20 mouse cellular contexts compared by ENCODE assay signal in genomic region chr2:134591081-134591694, GRCm38 (mm10). TPM values are rescaled to one million over a fixed set of nuclear protein-coding genes. Genes with fewer than 3 reads are reported as not detected.
"Had no signal": no experiment of that assay in that cellular context is flagged by ENCODE, and none has a peak within 500 bp of the region (broad histone marks: within the 10 kb centered on the region; RNA-seq: fewer than 3 reads in every experiment).

No protein-coding gene starts in this region.

- H3K4me2 ChIP-seq: limb, embryonic 12.5 days; stomach, embryonic 15.5 days had no signal

- H3K27me3 ChIP-seq: limb, embryonic 12.5 days; stomach, embryonic 15.5 days had no signal

- H3K4me3 ChIP-seq: limb, embryonic 12.5 days; stomach, embryonic 15.5 days had no signal

- H3K9me3 ChIP-seq: limb, embryonic 12.5 days; stomach, embryonic 15.5 days had no signal

- H3K4me1 ChIP-seq: limb, embryonic 12.5 days; stomach, embryonic 15.5 days had no signal

- ATAC-seq: intestine, embryonic 16.5 days had no signal

- H3K9ac ChIP-seq: limb, embryonic 12.5 days; liver, embryonic 14.5 days; stomach, embryonic 15.5 days had no signal

- DNase-seq: kidney, adult 8-10 months; kidney, postnatal 36 days; layer of hippocampus, adult 9-11 months; layer of hippocampus, postnatal 36 days; liver; lung, adult 18-20 months; retina, postnatal 1 day; right cerebral cortex, postnatal 4 days; thymus, adult 2 months; thymus, postnatal 36 days had no signal

- H3K27ac ChIP-seq: kidney, postnatal 0 days; limb, embryonic 12.5 days; liver, embryonic 14.5 days; stomach, embryonic 15.5 days had no signal

- H3K36me3 ChIP-seq: stomach, embryonic 15.5 days had no signal

RNA-seq across cellular contexts. Expression of gene Hao1, which starts 37.0 kb away (rescaled TPM):
- total RNA-seq: layer of hippocampus, adult 18-20 months; layer of hippocampus, postnatal 36 days; left cerebral cortex, postnatal 36 days; megakaryocyte-erythroid progenitor cell, adult 5-6 weeks had no signal
- polyA plus RNA-seq: intestine, embryonic 16.5 days; limb, embryonic 12.5 days; lung, embryonic 16.5 days; spleen, adult 2 months had no signal
